Mouse (Mus musculus) heart, embryonic 15.5 days (tissue): ENCODE results near the gene Meox2. TPM values are rescaled to one million over a fixed set of nuclear protein-coding genes. Genes with fewer than 3 reads are reported as not detected.
"Not testable (repeated sequence)": the region's sequence is repeated elsewhere in the genome, so short reads cannot be mapped to it uniquely, and the experiment has no call there.

Experiments used
- ATAC-seq: fragments of 200-750 bp; cut with Nextera tagmentation; replicated peaks from 2 replicates; pipeline ENCODE4 v1.8.0; 2017; ENCODE audit warnings: low read depth, moderate TSS enrichment; ENCODE audit not compliant: insufficient number of reproducible peaks, insufficient read depth, low FRiP score
- H3K27ac ChIP-seq: fragments of 300-500 bp; sonication (generic); 2 replicates; pipeline ENCODE4 v1.5.1; 2015; ENCODE audit warnings: mild to moderate bottlenecking, inconsistent platforms
- H3K27me3 ChIP-seq: fragments of 300-500 bp; sonication (generic); 2 replicates; pipeline ENCODE4 v1.6.1; 2015; ENCODE audit warnings: inconsistent platforms
- H3K36me3 ChIP-seq: fragments of 300-500 bp; sonication (generic); 2 replicates; pipeline ENCODE4 v1.6.1; 2015; ENCODE audit warnings: mild to moderate bottlenecking, inconsistent platforms
- H3K4me1 ChIP-seq: fragments of 300-500 bp; sonication (generic); replicated peaks from 2 replicates; pipeline ENCODE4 v1.6.1; 2015; ENCODE audit warnings: inconsistent platforms
- H3K4me2 ChIP-seq: fragments of 300-500 bp; sonication (generic); 2 replicates; pipeline ENCODE4 v1.6.1; 2015; ENCODE audit warnings: inconsistent platforms, mild to moderate bottlenecking, moderate library complexity
- H3K4me3 ChIP-seq: fragments of 300-500 bp; sonication (generic); 2 replicates; pipeline ENCODE4 v1.5.1; 2015; ENCODE audit warnings: mild to moderate bottlenecking, inconsistent platforms
- H3K9ac ChIP-seq: fragments of 300-500 bp; sonication (generic); 2 replicates; pipeline ENCODE4 v1.6.1; 2015; ENCODE audit warnings: mild to moderate bottlenecking, inconsistent platforms
- H3K9me3 ChIP-seq: fragments of 300-500 bp; sonication (generic); replicated peaks from 2 replicates; pipeline ENCODE4 v1.6.1; 2016; ENCODE audit warnings: inconsistent platforms
- WGBS: fragments of 180-500 bp; shearing (Covaris S2); methylation state at CpG from one replicate; pipeline ENCODE4 v1.1.7; 2015; ENCODE audit warnings: mixed read lengths; 5-methylcytosine and 5-hydroxymethylcytosine counted together
- polyA plus RNA-seq: library from polyadenylated mRNA; unstranded; fragments of >200 nt; fragmentation: Nextera tagmentation; extraction: Ambion mirVana; gene quantifications from 2 replicates; pipeline ENCODE4 v1.2.1, GENCODE M21; 2015

The Meox2 gene
- 5.8 and 5.9 TPM in 2 replicates for polyA plus RNA-seq

DNA sequence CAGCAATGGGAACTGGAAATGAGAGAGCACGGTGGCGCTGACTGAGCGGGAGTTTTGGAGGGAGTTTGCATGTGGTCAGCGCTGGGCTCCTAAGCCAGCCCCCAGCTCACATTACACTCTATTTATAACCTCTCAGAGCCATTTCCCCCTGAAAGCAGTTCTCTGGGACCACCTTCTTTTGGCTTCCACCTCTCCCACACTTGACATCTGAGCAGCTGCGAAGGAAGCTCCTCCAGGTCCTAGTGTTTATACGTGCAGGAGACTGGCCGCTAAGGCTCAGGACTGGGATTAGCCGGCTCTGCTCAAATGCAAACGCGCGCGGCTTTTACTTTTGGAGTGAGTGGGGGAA lies at the start of gene Meox2:
Gene Meox2 (plus strand): TSS at position 151 of the 349 bp plus-strand sequence.
- peak; percentile 70 for ATAC-seq
- Histone ChIP-seq H3K27ac (peak within 1 kb of the TSS; percentile 52), H3K4me1 (peaks cover 15% of the 10 kb centered on the region), H3K4me3 (peak within 1 kb of the TSS; percentile 52), H3K9ac (peak within 1 kb of the TSS; percentile 50), H3K36me3 (no peaks in the 10 kb centered on the region), H3K27me3 (peaks cover 41% of the 10 kb centered on the region), H3K4me2 (peak within 1 kb of the TSS; percentile 87), H3K9me3 (no peaks in the 10 kb centered on the region)
- under 1% methylated on average over 12 of the region's 12 CpGs for WGBS

GRCm38 (mm10) chr12:37072636-37073035 lies 35.7 kb upstream of the Meox2 start:
- ATAC-seq = no peak
- WGBS = 47% methylated on average over 3 of the region's 3 CpGs
- no peaks in the 10 kb centered on the region for H3K27me3 ChIP-seq
- no peaks in the 10 kb centered on the region for H3K9me3 ChIP-seq
- H3K4me1 ChIP-seq = no peaks in the 10 kb centered on the region
- no peaks in the 10 kb centered on the region for H3K36me3 ChIP-seq
- no peak overlapping the region for H3K4me3 ChIP-seq
- H3K27ac ChIP-seq = no peak overlapping the region
- no peak overlapping the region for H3K4me2 ChIP-seq
- no peak overlapping the region for H3K9ac ChIP-seq

DNA sequence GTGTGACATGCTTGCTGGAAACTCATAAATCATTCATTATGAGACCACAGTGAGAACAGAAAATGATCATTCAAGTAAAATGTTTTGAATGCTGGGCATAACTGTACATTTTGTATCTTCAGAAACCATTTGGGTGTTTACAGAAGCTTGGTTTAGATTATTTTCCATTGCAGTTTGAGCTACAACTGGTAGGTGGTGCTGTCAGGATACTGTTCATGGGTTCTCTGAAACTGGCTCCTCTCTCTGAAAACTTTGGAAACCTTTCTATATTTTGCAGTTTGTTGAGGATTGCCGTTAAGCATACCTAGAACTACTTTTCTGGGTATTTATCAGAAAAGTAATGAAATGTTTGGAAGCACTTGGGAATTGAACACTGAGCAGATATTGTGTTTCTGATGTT lies 31.0 kb upstream of the Meox2 start:
- Histone ChIP-seq H3K9ac (no peak overlapping the region), H3K9me3 (no peaks in the 10 kb centered on the region), H3K4me2 (no peak overlapping the region), H3K36me3 (no peaks in the 10 kb centered on the region), H3K4me1 (no peaks in the 10 kb centered on the region), H3K4me3 (no peak overlapping the region), H3K27me3 (no peaks in the 10 kb centered on the region), H3K27ac (no peak overlapping the region)
- 56% methylated on average over 1 of the region's 1 CpGs for WGBS
- ATAC-seq = no peak

- H3K4me3 ChIP-seq, H3K9ac ChIP-seq, H3K9me3 ChIP-seq, H3K36me3 ChIP-seq, H3K27me3 ChIP-seq, H3K27ac ChIP-seq, ATAC-seq, H3K4me2 ChIP-seq, H3K4me1 ChIP-seq: not testable (repeated sequence)
- WGBS = 61% methylated on average over 5 of the region's 5 CpGs
Measured at GRCm38 (mm10) chr12:37080005-37080404, 28.3 kb upstream of the Meox2 start.

- ATAC-seq = no peak
- no peaks in the 10 kb centered on the region for H3K9me3 ChIP-seq
- H3K9ac ChIP-seq = no peak overlapping the region
- H3K27ac ChIP-seq = no peak overlapping the region
- peaks cover 15% of the 10 kb centered on the region for H3K4me1 ChIP-seq
- no peak overlapping the region for H3K4me2 ChIP-seq
- 50% methylated on average over 8 of the region's 8 CpGs for WGBS
- H3K36me3 ChIP-seq = no peaks in the 10 kb centered on the region
- H3K4me3 ChIP-seq = no peak overlapping the region
- peaks cover 41% of the 10 kb centered on the region for H3K27me3 ChIP-seq
Measured at GRCm38 (mm10) chr12:37106541-37106940, 1.8 kb upstream of the Meox2 start.

GRCm38 (mm10) chr12:37107150-37107549 lies 1.2 kb upstream of the Meox2 start:
- 47% methylated on average over 2 of the region's 2 CpGs for WGBS
- no peak overlapping the region for H3K9ac ChIP-seq

DNA sequence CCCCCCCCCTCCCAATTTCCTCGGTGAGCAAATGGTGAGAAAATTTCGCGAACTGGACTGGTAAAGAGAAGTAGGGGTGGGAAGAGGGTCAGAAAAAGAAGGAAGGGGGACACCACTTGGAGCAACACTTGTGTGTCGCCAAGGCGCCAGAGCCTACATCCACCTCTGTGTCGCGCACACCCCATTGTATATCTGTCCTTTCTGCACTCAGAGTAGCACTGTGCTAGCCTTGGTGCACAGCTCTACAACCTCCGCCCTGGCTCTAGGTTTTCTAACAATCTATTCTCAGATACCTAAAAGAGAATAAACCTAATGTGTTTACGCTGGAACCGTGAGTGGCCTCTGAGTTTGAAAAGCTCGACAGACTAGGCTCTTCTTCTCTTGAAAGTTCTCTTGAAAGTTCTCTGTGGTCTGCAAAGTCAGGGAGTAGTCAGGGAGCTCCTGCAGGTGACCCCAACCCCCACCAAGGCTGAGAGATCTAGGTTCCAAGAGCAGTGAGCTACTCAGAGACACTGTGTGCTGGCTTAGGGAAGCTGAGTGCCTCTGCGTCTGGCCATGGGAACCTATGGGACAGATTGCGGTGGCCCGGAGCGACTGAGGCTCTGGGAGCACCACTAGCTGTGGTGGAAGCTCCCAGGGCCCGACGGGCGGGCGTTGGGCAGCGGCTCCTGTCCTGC lies 489 bp upstream of the Meox2 start:
- H3K9me3 ChIP-seq = no peaks in the 10 kb centered on the region
- no peaks in the 10 kb centered on the region for H3K36me3 ChIP-seq
- ATAC-seq = peak; percentile 22; the same call in 1 of the 2 replicates
- peaks cover 15% of the 10 kb centered on the region for H3K4me1 ChIP-seq
- WGBS = 16% methylated on average over 20 of the region's 20 CpGs
- peak overlapping the region; percentile 43 for H3K9ac ChIP-seq
- peaks cover 41% of the 10 kb centered on the region for H3K27me3 ChIP-seq
- H3K27ac ChIP-seq = peak overlapping the region; percentile 52; the same call in 1 of the 2 replicates
- peak overlapping the region; percentile 87 for H3K4me2 ChIP-seq
- H3K4me3 ChIP-seq = peak overlapping the region; percentile 52

More at GRCm38 (mm10) chr12:37107150-37107549, 1.2 kb upstream of the Meox2 start:
- H3K4me1 ChIP-seq = peaks cover 15% of the 10 kb centered on the region
- peaks cover 41% of the 10 kb centered on the region for H3K27me3 ChIP-seq
- no peak overlapping the region for H3K27ac ChIP-seq
- ATAC-seq = no peak
- no peak overlapping the region for H3K4me3 ChIP-seq
- H3K9me3 ChIP-seq = no peaks in the 10 kb centered on the region
- H3K4me2 ChIP-seq = peak overlapping the region; percentile 87
- no peaks in the 10 kb centered on the region for H3K36me3 ChIP-seq

- Histone ChIP-seq H3K4me1 (peaks cover 15% of the 10 kb centered on the region), H3K27me3 (peaks cover 41% of the 10 kb centered on the region), H3K4me2 (peak overlapping the region; percentile 87), H3K9me3 (no peaks in the 10 kb centered on the region), H3K36me3 (no peaks in the 10 kb centered on the region), H3K4me3 (peak overlapping the region; percentile 52), H3K9ac (peak overlapping the region; percentile 50), H3K27ac (peak overlapping the region; percentile 22)
- ATAC-seq = peak; percentile 53
- WGBS = under 1% methylated on average over 29 of the region's 29 CpGs
Measured at GRCm38 (mm10) chr12:37108819-37109473, 606 bp downstream of the Meox2 start.

DNA sequence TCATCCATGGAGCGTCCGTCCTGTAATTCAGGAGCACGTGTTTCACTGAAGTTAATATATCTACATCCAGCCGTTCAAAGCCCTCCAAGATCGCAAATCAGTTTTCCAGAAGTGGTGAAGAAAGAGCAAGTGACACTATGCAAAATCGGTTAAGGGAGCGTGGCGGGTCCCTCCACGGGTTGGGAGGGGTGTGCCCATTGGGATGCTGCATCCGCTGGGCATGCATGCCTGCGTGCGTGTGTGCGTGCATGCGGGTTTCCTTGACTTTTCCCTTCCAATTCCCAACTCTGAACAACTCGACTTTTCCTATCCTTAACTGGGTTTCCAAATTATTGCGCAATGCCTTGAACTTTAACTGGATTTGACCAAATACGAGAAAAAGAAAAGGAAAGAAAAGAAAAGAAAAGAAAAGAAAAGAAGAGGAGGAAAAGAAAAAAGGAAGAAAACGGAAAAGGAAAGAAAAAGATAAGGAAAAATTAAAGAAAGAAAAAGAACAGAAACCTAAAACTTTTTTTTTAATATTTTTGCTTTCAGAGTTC lies 1.2 kb downstream of the Meox2 start:
- peak overlapping the region; percentile 87 for H3K4me2 ChIP-seq
- no peak for ATAC-seq
- 6% methylated on average over 18 of the region's 18 CpGs for WGBS
- H3K9ac ChIP-seq = peak overlapping the region; percentile 50
- no peaks in the 10 kb centered on the region for H3K36me3 ChIP-seq
- peaks cover 15% of the 10 kb centered on the region for H3K4me1 ChIP-seq
- H3K4me3 ChIP-seq = peak overlapping the region; percentile 52
- H3K27ac ChIP-seq = peak overlapping the region; percentile 22
- H3K9me3 ChIP-seq = no peaks in the 10 kb centered on the region
- H3K27me3 ChIP-seq = peaks cover 41% of the 10 kb centered on the region

GRCm38 (mm10) chr12:37110977-37111376 lies 2.6 kb downstream of the Meox2 start:
- H3K4me2 ChIP-seq = peak overlapping the region; percentile 13; the same call in 1 of the 2 replicates
- H3K9ac ChIP-seq = no peak overlapping the region

DNA sequence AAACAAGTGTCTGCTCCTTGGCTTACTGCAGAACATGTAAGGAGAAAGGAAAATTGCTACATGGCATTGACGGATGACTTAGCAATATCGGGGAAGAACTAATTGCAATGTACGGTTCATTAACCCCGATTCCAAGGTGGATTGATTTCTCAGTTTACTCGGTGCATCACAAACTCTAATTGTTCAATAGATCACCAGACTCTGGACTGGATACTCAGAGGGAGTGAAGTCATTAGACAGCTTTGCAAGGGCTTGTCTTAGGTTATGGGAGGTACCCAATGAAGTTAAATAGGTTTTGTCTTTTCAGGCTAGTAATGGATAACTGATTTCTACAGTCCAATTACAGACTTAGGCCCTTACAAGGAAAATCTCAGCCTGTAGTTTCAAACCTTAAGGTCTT lies 10.9 kb downstream of the Meox2 start:
- Histone ChIP-seq H3K9ac (no peak overlapping the region), H3K36me3 (no peaks in the 10 kb centered on the region), H3K9me3 (no peaks in the 10 kb centered on the region), H3K4me3 (no peak overlapping the region), H3K4me1 (no peaks in the 10 kb centered on the region), H3K27ac (no peak overlapping the region), H3K27me3 (no peaks in the 10 kb centered on the region; the same call in 1 of the 2 replicates), H3K4me2 (no peak overlapping the region)
- ATAC-seq = no peak
- WGBS = 82% methylated on average over 5 of the region's 5 CpGs

More at GRCm38 (mm10) chr12:37110977-37111376, 2.6 kb downstream of the Meox2 start:
- 43% methylated on average over 9 of the region's 9 CpGs for WGBS
- no peaks in the 10 kb centered on the region for H3K9me3 ChIP-seq
- H3K36me3 ChIP-seq = no peaks in the 10 kb centered on the region
- H3K27ac ChIP-seq = no peak overlapping the region
- H3K4me1 ChIP-seq = peaks cover 15% of the 10 kb centered on the region
- H3K27me3 ChIP-seq = peaks cover 39% of the 10 kb centered on the region
- H3K4me3 ChIP-seq = peak overlapping the region; percentile 26
- ATAC-seq = no peak
